Mouse (Mus musculus) erythroid progenitor cell, adult 5-6 weeks (primary cell): ENCODE results near the gene Pask. TPM values are rescaled to one million over a fixed set of nuclear protein-coding genes. Genes with fewer than 3 reads are reported as not detected.
A peak's percentile ranks its signal among the peaks of the same experiment; 100 is the strongest.
"Not testable (repeated sequence)": the region's sequence is repeated elsewhere in the genome, so short reads cannot be mapped to it uniquely, and the experiment has no call there.

Experiments
- ATAC-seq: replicated peaks from 2 replicates; pipeline ENCODE4 v1.8.0; 2016; ENCODE audit warnings: moderate number of reproducible peaks, mild to moderate bottlenecking, moderate TSS enrichment, inconsistent platforms; ENCODE audit not compliant: poor library complexity, low FRiP score, severe bottlenecking
- total RNA-seq, 2 experiments: library from RNA; stranded (forward) in 1 of 2; stranded (reverse) in 1 of 2; fragments of 150-400 nt in 1 of 2; fragments of 186-747, 209-891 nt in 1 of 2; gene quantifications; 2 replicates each; pipeline versions ENCODE4 v1.2.3 to v1.2.4; 2015 to 2017; ENCODE audit warnings: low replicate concordance in 2 of 2

The Pask gene
- total RNA-seq (2015; ENCODE audit: low replicate concordance) (20.2 and 22.2 TPM in 2 replicates), total RNA-seq (2017; ENCODE audit: low replicate concordance) (29.4 and 40.1 TPM in 2 replicates)

- ATAC-seq, result peak; percentile 91
Observed at GRCm38 (mm10) chr1:93342648-93343503, at the start of gene Pask, which contains the start of gene Ppp1r7. TSS of gene Pask (minus strand) at chr1:93343482. TSS of gene Ppp1r7 (plus strand) at chr1:93342854.

GRCm38 (mm10) chr1:93388906-93389305 lies 45.6 kb upstream of the Pask start:
- no peak for ATAC-seq

DNA sequence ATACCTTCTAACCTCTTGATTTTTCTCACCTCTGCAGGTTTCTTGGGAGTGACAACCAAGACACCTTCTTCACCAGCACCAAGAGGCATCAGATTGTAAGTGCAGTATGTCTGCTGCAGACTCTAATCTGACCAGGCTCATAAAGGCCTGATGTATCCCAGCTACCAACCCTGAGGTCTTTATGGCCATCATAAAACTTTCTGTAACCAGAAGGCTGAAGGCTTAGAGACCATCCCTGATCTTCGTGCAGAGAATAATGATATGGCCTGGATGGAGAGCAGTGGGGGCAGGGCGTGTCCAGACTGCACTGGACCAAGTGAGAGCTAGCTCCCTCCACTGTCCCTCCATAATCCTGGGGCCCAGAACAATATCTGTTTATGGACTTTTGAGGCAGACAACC lies 43.9 kb upstream of the Pask start:
- ATAC-seq, result no peak

- no peak for ATAC-seq
Observed at GRCm38 (mm10) chr1:93379117-93379516, 35.8 kb upstream of the Pask start.

DNA sequence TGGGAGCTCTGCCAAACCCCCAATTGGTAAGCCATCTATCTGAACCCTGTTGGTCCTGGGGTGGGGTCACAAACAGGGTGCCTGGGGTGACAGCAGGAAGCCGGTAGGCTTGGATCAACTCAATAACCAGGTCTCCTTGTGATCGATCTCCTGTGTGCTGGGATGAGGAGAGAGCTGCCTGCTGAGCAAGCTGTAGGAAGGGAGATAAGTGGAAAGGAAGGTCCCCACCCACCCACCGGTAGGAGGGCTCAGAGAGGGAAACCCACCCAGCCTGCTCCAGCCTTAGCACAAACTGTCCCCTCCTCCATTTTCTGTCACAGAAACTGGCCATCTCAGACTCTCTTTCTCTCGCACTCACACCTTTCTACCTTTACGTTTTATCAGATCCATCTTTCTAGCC lies 34.0 kb upstream of the Pask start:
- no peak for ATAC-seq

GRCm38 (mm10) chr1:93373665-93374064 lies 30.4 kb upstream of the Pask start, which contains the start of gene Ano7:
TSS of gene Ano7 (plus strand) at chr1:93373930.
- no peak for ATAC-seq

DNA sequence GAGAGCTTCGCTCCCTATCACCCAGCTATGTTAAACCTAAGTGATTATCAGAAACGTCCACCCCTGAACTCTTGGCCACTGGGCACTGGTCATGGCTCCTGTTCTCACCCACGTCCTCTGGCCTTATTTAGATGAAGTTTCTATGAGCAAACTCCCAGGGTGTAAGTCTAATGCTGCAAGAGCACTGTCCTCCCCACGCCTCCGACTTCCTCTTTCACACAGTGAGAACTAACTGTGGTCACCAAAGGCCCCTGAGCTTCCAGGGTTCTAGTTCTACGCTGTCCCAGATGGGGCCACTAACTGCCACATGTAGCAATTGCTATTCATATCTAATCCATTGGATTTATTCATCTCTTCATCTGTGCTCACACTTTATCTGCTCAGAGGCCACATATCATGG lies 22.4 kb upstream of the Pask start:
- ATAC-seq, result no peak

DNA sequence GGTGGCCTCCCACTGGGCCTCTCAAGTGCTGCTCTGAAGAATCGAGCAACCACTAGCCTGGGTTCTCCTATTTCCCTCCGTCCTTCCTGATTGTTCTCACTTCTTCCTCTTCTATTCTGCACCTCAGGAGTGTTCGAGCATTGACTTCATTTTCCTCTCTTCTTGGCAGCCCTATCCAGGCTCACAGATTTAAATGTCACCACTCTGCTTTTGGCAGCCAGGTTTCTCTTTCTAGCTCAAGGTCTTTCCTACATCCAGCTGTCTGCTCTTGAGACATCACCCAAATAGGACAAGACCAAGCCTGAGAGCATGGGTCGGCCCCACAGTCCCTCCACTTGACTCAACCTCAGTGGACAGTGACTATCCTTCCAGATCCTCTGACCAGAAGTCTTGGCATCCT lies 19.4 kb upstream of the Pask start:
- no peak for ATAC-seq

- no peak for ATAC-seq
Observed at GRCm38 (mm10) chr1:93352724-93353123, 9.4 kb upstream of the Pask start.

GRCm38 (mm10) chr1:93349701-93350100 lies 6.4 kb upstream of the Pask start:
- no peak for ATAC-seq

DNA sequence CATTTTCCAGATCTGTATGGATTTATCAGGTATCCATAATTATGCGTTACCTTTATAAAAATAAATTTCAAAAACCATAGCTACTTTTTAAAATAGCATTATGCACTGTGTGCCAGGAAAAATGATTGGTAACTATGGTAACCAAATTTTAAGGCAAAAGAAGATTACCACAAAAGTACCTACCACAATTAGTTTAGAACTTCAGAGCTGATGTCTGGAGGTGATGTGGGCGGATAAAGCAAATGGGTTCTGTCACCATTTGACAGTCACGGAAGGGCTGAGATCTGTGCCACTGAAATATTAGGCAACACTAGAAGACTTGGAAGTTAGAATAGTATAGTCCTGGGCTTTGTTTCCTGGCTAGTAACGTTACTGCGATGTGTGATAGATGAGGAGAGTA lies 3.9 kb upstream of the Pask start:
- no peak for ATAC-seq

- ATAC-seq, result peak; percentile 91
Observed at GRCm38 (mm10) chr1:93343504-93344047, 294 bp upstream of the Pask start.

- ATAC-seq, result no peak
Observed at GRCm38 (mm10) chr1:93334621-93335020, 8.7 kb downstream of the Pask start.

DNA sequence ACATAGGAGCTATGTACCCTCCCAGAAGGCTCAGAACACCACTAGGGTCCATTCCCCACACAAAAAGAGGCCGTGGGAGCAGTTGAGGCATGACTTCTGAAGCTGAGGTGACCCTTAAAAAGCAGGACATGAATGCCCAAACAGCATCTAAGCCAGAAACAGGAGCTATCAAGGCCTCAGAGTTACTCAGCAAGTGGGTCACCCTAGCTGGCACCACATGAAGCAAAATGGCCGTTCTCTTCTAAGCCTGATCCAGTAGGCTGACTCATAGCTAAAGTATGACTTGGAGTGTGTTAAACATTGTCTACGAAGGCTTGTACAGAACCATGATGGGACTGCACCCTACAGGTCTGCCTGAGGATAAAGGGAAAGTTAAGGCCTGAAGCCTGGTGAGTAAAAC lies 16.8 kb downstream of the Pask start:
- ATAC-seq, result no peak

- ATAC-seq, result no peak
Observed at GRCm38 (mm10) chr1:93323973-93324372, 19.3 kb downstream of the Pask start.

DNA sequence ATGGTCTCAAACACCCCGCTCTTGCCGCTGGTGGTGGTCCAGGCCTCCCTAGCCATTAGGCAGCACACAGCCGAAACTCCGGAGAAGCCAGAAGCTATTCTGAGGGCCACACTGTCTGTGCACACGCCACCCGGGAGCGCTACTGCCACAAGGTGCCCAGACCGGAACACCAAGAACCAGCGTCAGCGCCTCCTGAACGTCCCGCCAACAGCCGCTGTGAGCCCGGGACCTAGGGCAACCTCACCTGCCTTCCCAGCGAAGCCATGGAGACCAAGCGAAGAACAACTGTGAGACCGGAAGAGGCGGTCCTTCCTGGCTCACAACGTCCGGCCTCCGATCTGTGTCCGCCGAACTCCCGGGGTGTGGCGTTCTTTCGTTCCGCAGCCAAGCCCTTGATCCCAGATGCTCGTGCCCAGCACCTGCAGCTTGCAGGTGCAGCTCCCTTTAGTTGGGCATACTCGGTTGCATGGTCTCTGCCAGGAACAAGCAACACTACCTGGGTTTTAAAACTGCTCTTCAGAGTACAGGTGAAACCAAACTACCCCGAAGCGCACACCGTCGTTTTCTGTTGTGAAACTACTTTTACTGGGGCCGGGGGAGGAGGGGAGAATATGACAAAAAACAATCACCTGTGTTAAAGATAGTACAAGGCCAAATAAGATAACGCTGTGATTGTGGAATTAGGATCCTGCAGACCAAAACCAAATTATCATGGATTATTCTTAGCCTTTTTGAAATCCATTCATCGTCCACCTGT lies 37.5 kb downstream of the Pask start, which contains the start of gene Mterf4:
Mterf4 (minus strand) TSS at position 335 of the 757 bp plus-strand sequence.
- peak; percentile 100 for ATAC-seq

DNA sequence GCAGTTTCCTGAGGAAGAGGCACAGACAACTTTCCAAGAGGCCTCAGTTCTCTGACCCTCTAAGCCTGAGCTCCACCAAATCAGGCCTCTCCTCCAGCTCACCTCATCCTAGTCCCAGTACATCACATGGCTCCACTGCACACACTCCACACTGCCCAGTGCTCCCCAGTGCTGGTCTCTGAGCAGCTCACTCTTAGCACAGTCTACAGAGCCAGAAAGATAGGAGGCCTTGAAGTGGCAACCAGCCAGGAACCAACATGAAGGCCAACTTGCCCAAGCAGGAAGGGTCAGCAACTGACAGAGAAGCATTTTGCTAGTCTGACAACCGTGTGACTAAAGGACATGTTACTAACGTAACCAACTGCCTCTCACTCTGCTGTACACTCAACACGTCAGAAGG lies 42.7 kb downstream of the Pask start:
- ATAC-seq, result no peak

GRCm38 (mm10) chr1:93299791-93300190 lies 43.5 kb downstream of the Pask start:
- ATAC-seq, result no peak

DNA sequence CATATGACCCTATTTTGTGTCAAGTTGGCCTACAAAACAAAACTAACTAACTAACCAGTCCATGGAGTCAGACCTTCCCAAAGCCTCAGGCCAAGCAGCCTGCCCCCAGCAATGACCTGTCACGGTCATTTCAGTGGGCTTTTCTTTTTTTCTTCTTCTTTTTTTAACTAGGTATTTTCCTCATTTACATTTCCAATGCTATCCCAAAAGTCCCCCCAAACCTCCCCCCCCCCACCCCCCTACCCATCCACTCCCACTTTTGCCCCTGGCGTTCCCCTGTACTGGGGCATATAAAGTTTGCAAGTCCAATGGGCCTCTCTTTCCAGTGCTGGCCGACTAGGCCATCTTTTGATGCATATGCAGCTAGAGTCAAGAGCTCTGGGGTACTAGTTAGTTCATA lies 48.8 kb downstream of the Pask start:
- not testable (repeated sequence) for ATAC-seq

DNA sequence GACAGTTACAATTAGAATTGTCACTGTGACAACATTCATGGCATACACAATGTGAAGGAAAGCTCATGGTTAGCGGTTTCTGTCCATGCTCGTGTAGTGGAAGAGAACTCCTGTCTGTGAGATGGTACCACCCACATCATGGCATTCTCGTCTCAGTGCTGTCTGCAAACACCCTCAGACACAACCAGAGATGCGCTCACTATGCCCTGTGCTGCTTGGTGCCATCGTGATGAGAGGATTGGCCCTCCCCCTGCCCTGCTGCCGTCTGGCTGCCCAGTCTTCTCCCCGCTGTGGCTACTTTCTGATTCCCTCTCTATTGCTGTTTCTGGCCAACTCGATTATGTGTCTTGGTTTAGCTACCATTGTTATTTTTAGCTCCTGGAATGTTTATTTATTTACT lies 51.3 kb downstream of the Pask start:
- no peak for ATAC-seq
